Mouse (Mus musculus) layer of hippocampus, adult 18-20 months (tissue): ENCODE results near the gene Tbc1d1. TPM values are rescaled to one million over a fixed set of nuclear protein-coding genes. Genes with fewer than 3 reads are reported as not detected.

ENCODE experiments used
- DNase-seq, 2 experiments: peaks; one replicate each; pipeline ENCODE4 v3.0.0; 2022; ENCODE audit warnings: low spot score in 2 of 2
- long read RNA-seq: library from polyadenylated mRNA; stranded (forward); transcript quantifications from one replicate; pipeline ENCODE4 v2.0.0, GENCODE M21; 2021
- total RNA-seq, 2 experiments: library from RNA; stranded (reverse); gene quantifications; 2 replicates each; pipeline ENCODE4 v1.2.3; 2021

Tbc1d1 gene
- 10 to 100 TPM; 30.2 to 37.0 TPM for total RNA-seq
- long read RNA-seq, full-length matches to known transcripts = 17 of 24 reads
- long read RNA-seq, partial matches to known transcripts = 3 of 24 reads
- long read RNA-seq, other reads (novel, unspliced or antisense) = 4 of 24 reads

DNA sequence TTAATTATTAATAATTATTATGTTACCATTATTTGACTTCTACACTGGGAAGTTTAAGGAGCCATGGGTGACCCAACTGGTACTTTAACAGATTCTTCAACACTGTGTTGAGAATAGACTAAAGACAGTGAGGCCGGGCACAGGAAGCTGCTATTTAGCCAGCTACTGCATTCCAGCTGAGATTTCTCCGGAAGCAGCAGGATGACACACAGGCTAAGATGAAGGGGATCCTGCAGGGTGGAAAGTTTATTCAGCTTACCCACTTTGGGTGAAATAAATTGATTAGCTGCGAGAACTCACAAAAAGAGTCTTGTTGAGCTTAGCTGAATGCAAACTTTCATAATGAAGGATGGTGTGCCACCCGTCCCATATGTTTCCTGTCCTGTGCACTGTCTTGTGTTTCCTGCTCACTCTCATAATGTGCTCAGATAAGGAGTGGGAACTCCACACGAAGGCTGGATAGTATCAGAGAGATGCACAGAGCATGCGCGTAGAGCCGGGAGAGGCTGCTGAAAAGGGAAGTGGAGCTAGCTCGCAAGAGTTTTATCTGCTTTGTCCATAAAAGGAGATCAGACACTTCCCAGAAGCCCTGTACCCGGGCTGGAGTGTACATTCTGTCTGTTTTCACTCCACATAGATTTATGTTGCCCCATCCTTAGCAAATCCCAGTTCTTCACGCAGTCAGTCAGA is at the start of gene Tbc1d1:
Gene Tbc1d1 (plus strand): TSS at position 445 of the 690 bp plus-strand sequence.
- DNase-seq = peak in 1 of 2 experiments; percentile 22

DNA sequence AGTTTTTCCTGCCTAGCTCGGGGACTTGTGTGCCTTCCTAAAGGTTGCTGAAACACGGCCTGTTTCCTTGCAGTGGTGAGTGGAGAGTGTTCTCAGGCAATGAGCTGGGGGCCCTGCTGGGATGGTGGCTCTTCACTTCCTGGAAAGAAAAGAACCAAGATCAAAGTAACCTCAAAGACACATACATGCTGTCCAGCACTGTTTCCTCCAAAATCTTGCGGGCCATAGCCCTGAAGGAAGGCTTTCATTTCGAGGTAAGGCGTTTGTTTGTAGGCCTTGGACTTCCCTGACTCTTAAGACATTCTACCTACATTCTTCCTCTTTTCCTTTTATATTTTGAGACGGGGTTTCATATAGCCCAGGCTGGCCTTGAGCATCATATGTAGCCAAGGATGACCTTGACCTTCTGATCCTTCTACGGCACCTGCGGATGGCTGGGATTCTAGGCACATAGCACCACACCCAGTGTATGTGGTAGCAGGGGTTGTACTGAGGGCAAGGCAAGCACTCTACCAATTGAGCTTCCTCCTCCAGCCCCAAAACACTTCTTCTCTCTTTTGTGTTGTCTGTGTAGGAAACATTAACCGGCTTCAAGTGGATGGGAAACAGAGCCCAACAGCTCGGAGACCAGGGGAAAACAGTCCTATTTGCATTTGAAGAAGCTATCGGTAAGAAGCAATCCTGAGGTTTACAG is 48.4 kb upstream of the Tbc1d1 start:
- no peak for DNase-seq

DNA sequence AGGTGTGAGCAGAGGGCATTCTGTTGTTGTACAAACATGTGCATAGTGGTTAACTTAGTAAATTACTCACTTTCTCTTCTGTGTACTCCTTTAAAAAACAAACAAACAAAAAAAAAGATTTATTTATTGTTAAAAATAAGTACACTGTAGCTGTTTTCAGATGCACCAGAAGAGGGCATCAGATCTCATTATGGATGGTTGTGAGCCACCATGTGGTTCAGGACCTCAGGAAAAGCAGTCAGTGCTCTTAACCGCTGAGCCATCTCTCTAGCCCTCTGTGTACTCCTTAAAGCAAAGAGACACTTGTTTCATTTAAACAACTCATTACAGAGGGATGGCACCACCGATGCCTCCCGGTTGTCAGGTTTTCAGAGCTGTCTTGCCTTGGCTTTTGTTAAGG is 46.9 kb upstream of the Tbc1d1 start:
- DNase-seq = peak in 1 of 2 experiments; percentile 41

DNA sequence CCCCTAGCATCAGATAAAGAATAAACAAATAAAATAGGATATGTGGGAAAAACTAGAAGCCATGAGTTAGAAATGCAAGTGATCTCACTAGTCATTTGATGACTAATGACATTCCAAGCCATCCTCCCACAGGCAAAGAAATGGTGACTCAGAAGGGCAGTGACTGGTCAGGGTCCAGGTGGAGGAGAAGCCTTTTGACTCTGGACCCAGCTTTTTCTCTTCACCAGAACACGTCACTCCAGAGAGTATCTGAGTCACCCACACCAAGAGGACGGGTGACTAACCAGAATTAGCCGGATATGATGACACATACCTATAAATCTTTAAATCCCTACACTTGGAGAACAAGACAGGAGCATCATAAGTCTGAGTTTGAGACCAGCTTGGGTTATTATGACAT is 43.7 kb upstream of the Tbc1d1 start:
- DNase-seq = no peak

DNA sequence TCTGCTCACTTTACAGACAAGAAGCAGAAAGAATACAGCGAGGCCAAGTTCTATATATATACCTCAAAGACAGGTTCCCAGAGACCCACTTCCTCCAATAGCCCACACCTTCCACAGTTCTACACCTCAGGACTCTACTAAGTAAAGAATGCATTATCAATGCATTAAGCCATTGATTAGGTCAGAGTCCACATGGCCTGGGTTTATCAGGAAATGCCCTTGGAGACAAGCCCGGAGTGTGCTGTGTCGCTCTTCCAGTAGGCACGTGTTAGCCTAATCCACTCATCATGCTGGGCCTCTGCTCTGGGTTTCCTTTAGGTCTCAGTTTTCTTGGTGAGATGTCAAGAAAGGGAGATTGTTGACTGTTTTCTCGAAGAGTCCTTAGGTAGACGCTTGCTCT is 41.9 kb upstream of the Tbc1d1 start:
- no peak for DNase-seq

DNA sequence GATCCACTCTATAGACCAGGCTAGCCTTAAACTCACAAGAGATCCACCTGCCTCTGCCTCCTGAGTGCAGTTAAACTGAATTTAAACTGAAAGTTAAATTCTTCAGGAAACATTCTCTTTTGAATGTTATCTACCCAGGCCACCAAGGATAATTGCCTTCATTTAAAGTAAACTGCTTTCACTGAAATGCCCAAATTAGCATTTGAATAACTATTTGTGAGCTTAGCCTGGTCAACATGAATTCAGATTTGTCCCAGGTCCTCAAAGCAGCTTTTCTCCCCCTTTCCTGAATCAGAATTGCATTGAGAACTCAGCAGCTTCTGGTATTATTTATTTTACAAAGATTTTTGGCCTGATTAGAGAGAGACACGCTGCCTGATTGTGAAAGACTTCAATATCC is 38.9 kb upstream of the Tbc1d1 start:
- DNase-seq = no peak

DNA sequence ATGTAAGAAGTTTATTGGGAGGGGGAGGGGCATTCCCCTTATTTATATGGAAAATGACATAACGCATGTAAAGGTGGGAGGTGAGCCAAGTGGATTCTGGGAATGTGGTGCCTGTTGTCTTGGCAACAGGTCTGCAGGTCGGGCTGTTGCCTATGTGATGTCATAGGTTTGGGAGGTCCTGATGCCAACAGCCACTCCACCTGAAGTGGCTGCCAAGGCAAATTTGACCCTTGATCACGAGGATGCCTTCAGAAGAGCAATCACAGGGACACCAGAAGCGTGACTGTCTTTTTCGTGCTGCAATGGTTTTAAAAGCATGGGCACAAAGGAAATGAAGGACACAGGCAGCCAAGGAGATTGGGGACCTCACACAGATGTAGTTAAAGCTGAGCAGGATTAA is 30.3 kb upstream of the Tbc1d1 start:
- DNase-seq = no peak

DNA sequence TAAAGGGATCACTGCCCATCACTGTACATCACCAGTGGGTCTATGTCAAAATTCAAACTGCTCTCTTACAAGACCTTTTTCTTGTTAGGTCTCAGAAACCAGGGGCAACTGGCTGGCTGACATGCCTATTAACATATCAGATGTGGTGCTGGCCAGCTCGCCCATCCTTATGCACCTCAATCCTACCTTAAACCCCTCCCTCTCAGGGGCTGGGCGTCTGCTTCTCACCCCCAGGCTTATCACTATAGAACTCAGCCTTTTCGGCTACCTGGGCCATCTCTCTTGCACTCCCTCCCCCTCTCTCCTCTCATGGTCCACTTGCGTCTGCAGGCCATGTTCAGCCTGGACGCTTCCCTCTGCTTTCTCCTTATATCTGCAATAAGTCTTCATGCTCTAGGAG is 24.6 kb upstream of the Tbc1d1 start:
- DNase-seq = no peak

DNA sequence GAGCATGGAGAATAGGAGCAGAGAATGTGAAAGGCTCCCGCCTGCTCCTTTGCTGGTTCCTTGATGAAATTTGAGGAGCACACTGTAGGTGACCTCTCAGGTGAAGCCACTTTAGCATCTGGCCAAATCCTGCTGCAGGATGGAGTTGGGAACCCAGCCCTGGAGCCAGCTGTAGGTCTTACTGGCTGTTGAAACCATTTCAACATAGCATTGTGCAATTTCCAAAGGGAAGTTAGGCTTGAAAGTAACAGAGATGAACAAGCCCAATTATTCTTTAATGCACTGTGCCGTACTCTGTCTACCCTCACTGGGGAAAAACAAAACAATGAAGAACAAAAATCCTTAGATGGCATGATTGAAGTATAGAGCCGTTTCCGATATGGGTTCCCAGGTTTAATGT is 22.2 kb upstream of the Tbc1d1 start:
- DNase-seq = no peak

DNA sequence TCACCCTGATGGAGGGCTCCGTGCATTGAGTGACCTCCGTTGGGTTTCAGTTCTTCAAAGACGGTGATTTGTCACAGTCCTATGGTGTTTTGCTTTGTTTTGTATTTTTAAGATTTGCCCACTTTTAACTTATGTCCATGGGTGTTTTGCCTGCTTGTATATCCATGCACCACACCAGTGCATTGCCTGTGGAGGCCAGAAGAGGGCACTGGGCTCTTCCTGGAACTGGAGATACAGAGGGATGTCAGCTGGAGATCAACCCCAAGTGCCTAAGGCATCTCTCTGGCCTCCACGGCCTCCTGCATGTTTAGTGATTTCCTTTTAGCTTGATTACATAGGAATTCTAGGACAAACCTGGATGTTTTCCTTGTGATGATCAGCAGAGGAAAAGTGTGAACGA is 19.8 kb upstream of the Tbc1d1 start:
- no peak for DNase-seq

DNA sequence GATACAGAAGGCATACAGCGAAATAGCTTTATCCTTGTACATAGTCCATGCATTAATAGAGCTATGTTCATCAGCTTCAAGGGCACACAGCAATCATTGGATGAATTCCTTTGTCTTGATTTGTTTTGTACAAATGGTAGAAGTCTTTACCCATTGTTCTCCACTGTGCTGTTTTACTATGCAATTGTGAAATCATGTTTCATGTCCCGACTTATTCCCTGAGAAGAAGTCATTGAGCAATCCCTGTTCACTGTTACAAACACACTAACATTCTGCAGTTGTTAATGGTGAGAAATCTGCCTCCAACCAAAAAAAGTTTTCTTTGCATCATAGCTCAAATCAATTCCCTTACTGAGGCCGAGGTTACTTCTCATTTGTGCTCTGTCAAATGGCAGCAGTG is 15.9 kb upstream of the Tbc1d1 start:
- DNase-seq = no peak

DNA sequence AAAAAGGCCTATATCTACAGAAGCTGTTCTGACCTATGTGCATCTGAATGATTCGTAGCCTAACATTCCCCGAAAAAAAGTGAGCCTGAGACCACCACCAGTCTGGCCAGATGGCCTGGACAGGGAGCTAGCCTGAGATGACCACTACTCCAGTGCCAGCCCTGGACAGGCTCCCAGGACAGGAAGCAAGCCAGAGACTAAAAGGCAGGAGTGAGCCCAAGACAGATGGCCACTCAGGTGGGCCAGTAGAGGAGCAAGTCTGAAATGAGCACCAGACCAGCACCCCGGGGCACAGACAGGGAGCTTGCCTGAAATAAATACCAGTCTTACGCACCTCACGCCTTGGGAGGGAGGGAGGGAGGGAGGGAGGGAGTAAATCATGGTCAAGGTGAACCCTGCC is 11.8 kb upstream of the Tbc1d1 start:
- no peak for DNase-seq

DNA sequence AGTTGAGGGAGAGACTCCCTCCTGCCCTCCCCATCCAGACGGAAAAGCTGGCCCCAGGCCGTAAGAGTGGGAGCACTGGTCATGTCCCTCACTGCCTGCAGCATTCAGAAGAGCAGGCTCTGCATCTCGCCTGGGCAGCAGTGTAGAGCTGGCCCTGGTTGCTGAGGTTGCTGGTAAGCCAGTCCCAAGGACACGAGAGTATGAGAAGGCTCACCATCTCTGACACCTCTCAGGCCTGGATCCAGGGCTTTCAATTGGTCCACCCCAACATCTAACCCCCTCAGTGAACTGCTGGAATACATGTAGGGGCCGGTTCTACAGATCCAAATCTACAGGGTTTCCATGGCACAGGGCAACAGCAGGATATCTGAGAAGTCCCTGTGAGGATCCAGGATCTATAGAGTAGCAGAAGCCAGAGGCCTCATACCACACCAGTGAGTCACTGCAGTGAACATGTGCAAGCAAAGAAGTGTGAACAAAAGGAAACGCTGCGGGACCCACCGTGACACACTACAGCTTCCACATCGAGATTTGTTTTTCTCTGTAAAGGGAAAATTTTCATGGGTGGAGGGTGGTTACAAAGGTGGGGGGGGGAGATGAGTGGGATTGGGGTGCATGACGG is 9.6 kb upstream of the Tbc1d1 start:
- DNase-seq = no peak

DNA sequence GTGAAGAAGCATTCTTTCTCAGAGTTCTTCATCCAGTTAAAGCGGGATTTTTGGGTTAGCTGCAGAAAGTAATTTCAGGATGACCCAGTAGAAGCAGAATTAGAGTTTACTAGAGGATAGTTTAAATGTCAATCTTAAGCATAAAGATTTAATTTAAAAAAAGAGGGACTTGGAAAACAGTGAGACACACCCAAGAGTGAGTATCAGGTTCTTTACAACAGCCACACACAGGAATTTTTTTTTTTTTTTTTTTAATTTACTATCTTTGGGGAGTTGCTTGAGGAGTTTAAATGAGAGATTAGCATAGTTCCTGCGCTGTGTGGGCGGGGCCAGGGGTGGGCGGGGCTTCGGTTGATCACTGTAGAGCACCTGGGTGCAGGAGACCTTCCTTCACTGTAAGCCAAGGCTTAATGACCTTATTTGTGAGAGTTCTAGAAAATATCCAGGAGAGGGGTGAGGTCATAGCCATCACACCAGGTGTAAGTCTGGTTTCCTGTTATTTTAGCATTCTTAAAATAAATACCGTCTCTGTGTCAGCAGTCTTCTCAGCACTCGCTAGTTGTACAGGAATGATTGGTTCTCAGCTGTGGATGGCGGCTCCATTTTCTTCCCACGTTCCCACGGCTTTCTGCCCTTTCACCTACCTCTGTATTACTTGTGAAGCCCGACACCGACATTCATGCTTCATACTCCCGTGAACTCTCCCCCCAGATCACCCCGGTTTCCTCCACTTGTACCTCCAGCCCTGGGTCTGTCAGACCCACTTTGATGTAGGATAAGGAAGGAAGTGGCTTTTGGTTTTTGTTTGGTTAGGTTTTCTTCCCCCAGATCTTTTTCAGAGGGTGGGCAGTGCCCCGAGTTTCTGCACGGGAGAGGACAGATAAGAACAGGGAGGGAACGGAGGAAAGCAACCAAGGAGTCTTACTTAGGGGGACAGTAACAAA is 6.6 kb upstream of the Tbc1d1 start:
- no peak for DNase-seq

DNA sequence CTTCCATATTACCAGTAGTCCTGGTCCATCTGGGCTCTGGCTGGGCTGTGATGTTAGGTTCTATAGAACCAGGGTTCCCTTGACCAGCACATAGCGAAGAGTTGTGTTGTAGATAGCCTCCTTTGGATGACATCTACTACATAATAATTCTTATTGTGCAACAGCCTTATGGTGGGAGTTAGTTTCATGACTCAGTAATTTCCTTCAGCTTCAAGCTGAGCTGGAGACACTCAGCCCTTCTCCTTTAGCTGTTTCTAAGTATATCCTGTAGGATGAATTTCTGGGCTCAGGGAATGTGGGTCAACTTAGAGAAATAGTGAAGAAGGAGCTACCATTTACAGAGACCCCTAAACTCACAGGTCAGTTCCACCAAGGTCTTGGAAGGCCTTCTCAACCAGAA is 2.8 kb upstream of the Tbc1d1 start:
- no peak for DNase-seq

DNA sequence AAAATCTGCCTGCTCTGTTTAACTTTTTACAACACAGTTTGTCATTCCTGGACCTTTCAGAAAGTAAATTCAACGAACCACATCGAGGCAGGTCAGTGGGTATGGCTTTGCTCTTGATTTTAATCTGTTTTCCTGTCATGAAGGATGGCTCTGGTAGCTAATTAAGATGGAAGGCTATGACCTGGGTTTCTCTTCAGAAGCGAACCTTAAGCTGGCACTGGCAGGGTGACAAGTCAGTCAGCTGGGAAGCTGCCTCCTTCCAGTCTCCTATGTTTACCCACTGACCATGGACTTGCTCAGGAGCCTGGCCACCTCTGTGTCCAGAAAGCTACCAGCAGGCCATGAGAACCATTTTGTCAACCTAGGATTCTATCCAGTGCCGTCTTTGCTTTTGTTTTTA is 474 bp downstream of the Tbc1d1 start:
- DNase-seq = no peak

DNA sequence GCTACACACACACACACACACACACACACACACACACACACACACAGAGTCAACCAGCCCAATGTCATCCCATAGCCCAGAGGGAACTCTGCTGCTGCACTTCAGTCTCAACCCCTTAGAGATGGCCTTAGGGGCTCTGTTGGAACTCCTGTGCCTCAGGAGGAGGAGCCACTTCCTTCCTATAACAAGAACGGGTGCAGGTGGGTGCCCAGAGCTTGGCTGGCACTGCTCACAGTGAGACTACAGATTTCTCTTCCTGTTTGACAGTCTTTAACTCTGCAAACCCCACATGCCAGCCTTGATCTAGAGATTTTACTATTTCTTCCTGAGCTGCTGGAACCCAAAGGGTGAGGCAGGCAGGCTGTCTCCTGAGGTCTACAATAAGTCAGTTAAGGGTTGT is 1.8 kb downstream of the Tbc1d1 start:
- DNase-seq = no peak

DNA sequence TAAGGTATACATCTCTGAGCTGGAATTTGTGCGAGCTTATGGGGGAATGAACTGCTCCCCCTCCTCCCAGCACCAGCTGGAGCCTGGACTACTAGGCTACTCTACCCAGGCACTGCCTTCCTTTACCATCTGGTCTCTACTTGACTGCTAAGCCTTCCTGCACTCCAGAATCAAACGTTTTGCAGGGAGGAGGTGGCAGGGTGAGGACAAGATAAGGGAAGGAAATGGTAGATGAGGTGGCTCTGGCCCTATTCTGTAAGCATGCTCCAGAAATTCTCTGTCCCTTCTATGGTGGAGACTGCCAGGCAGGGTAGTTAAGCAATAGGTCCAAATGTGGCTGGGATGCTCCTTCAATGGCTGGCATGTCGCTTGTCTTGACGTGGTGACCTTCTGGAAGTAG is 2.4 kb downstream of the Tbc1d1 start:
- no peak for DNase-seq

DNA sequence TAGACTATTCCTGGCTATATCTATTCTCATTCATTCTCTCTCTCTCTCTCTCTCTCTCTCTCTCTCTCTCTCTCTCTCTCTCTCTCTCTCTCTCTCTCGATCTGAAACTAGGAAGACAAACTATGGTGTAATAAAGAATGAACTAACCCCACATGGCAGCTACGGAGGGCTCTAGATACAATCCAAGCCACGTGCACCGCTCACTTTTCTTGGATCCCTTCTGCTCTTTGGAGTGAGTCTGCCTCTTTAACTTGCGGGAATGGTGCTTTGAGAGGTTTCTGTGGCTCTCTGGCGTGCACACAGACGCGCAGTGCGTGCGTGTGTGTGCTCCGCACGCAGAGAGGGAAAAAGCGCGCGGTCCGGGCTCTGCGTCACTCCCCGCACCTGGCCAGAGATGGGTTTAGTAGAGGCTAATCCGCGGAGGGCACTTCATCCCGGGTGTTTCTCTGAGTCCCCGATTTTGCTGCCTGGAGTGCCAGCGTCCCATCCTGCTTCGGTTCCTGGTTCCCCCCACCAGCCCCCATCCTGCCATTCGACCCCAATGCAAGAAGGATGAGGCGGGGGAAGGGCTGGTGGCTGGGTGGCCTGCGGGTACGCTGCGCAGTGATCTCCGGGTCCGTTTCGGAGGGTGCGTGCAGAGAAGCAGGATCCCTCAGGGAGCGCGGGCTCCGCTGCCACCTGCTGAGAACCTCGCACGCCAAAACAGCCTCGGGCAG is 3.1 kb downstream of the Tbc1d1 start:
- DNase-seq = peak; percentile 58 to 66
